Mouse (Mus musculus): ENCODE measurements at regions not wholly inside any gene's neighbourhood (a gene's known extent, or its start where the extent isn't known, plus 50 kb on each side); places are given as distances from the start of the nearest gene placed in this dataset.

- no peaks in the 10 kb centered on the region for H3K9me3 ChIP-seq
- ATAC-seq (ENCODE audit: low FRiP score, low read depth) = no peak
These were observed 157.7 kb downstream of the Zfp619 start for GRCm38 (mm10) chr7:39675124-39675846.

GRCm38 (mm10) chr7:39675847-39676238, 158.3 kb downstream of the Zfp619 start:
- H3K27ac ChIP-seq (replicated peaks) = no peak overlapping the region
- H3K9me3 ChIP-seq = no peaks in the 10 kb centered on the region
- H3K36me3 ChIP-seq = no peaks in the 10 kb centered on the region
- no peak overlapping the region for H3K4me2 ChIP-seq (replicated peaks)
- no peaks in the 10 kb centered on the region for H3K27me3 ChIP-seq
- H3K9ac ChIP-seq (replicated peaks) = no peak overlapping the region
- no peak overlapping the region for H3K4me3 ChIP-seq
- ATAC-seq (ENCODE audit: low FRiP score, low read depth) = no peak
- 81% methylated on average over 1 of the region's 1 CpGs for WGBS
- H3K4me1 ChIP-seq = no peaks in the 10 kb centered on the region

More at GRCm38 (mm10) chr7:39675124-39675846, 157.7 kb downstream of the Zfp619 start:
- no peak overlapping the region for H3K9ac ChIP-seq (replicated peaks)
- 83% methylated on average over 8 of the region's 8 CpGs for WGBS
- no peak overlapping the region for H3K4me3 ChIP-seq
- H3K36me3 ChIP-seq = no peaks in the 10 kb centered on the region
- no peaks in the 10 kb centered on the region for H3K4me1 ChIP-seq
- no peaks in the 10 kb centered on the region for H3K27me3 ChIP-seq
- no peak overlapping the region for H3K27ac ChIP-seq (replicated peaks)
- H3K4me2 ChIP-seq (replicated peaks) = no peak overlapping the region

- no peaks in the 10 kb centered on the region for H3K36me3 ChIP-seq
- no peak overlapping the region for H3K9ac ChIP-seq (replicated peaks)
- no peaks in the 10 kb centered on the region for H3K9me3 ChIP-seq
- no peaks in the 10 kb centered on the region for H3K27me3 ChIP-seq
- no peak overlapping the region for H3K27ac ChIP-seq (replicated peaks)
- no peak overlapping the region for H3K4me3 ChIP-seq
- H3K4me2 ChIP-seq (replicated peaks) = no peak overlapping the region
- WGBS = 52% methylated on average over 2 of the region's 2 CpGs
- ATAC-seq (ENCODE audit: low FRiP score, low read depth) = no peak
- no peaks in the 10 kb centered on the region for H3K4me1 ChIP-seq
These were observed 162.8 kb downstream of the Zfp619 start for GRCm38 (mm10) chr7:39680411-39680810.

GRCm38 (mm10) chr7:39696589-39696988, 179.0 kb downstream of the Zfp619 start:
- Histone ChIP-seq H3K9ac (replicated peaks) (no peak overlapping the region), H3K9me3 (no peaks in the 10 kb centered on the region), H3K4me1 (no peaks in the 10 kb centered on the region), H3K27ac (replicated peaks) (no peak overlapping the region), H3K27me3 (no peaks in the 10 kb centered on the region), H3K4me2 (replicated peaks) (no peak overlapping the region), H3K4me3 (no peak overlapping the region), H3K36me3 (no peaks in the 10 kb centered on the region)
- 87% methylated on average over 2 of the region's 2 CpGs for WGBS
- no peak for ATAC-seq (ENCODE audit: low FRiP score, low read depth)

GRCm38 (mm10) chr7:39701506-39701905, 183.9 kb downstream of the Zfp619 start:
- H3K4me3 ChIP-seq = no peak overlapping the region
- H3K9ac ChIP-seq (replicated peaks) = no peak overlapping the region
- WGBS = 79% methylated on average over 2 of the region's 2 CpGs
- peaks cover 10% of the 10 kb centered on the region for H3K4me1 ChIP-seq
- no peak for ATAC-seq (ENCODE audit: low FRiP score, low read depth)
- H3K27ac ChIP-seq (replicated peaks) = no peak overlapping the region
- no peaks in the 10 kb centered on the region for H3K27me3 ChIP-seq
- H3K36me3 ChIP-seq = no peaks in the 10 kb centered on the region
- no peak overlapping the region for H3K4me2 ChIP-seq (replicated peaks)
- no peaks in the 10 kb centered on the region for H3K9me3 ChIP-seq

GRCm38 (mm10) chr7:39705118-39706095, 187.8 kb downstream of the Zfp619 start:
- H3K9ac ChIP-seq (replicated peaks) = 0 out of 2 replicates have a peak overlapping the region, but pooled peaks have one; percentile 11
- ATAC-seq (ENCODE audit: low FRiP score, low read depth) = peak; percentile 82

GRCm38 (mm10) chr7:39706606-39707005, 189.0 kb downstream of the Zfp619 start:
- ATAC-seq (ENCODE audit: low FRiP score, low read depth) = no peak
- no peaks in the 10 kb centered on the region for H3K27me3 ChIP-seq
- H3K9me3 ChIP-seq = no peaks in the 10 kb centered on the region
- no peak overlapping the region for H3K4me3 ChIP-seq
- H3K4me1 ChIP-seq = peaks cover 10% of the 10 kb centered on the region
- WGBS = 65% methylated on average over 2 of the region's 2 CpGs
- no peak overlapping the region for H3K4me2 ChIP-seq (replicated peaks)
- H3K36me3 ChIP-seq = no peaks in the 10 kb centered on the region
- no peak overlapping the region for H3K9ac ChIP-seq (replicated peaks)
- peak overlapping the region; percentile 68; the same call in 1 of the 2 replicates for H3K27ac ChIP-seq (replicated peaks)

More at GRCm38 (mm10) chr7:39705118-39706095, 187.8 kb downstream of the Zfp619 start:
- Histone ChIP-seq H3K27me3 (no peaks in the 10 kb centered on the region), H3K4me3 (no peak overlapping the region), H3K36me3 (no peaks in the 10 kb centered on the region), H3K27ac (replicated peaks) (peak overlapping the region; percentile 68), H3K4me2 (replicated peaks) (peak overlapping the region; percentile 29), H3K9me3 (no peaks in the 10 kb centered on the region), H3K4me1 (peaks cover 10% of the 10 kb centered on the region)
- WGBS = 15% methylated on average over 5 of the region's 5 CpGs

- Histone ChIP-seq H3K4me3 (no peak overlapping the region), H3K4me2 (replicated peaks) (peak overlapping the region; percentile 27), H3K36me3 (no peaks in the 10 kb centered on the region), H3K4me1 (no peaks in the 10 kb centered on the region), H3K27ac (replicated peaks) (no peak overlapping the region), H3K9ac (replicated peaks) (no peak overlapping the region), H3K27me3 (0 out of 2 replicates have a peak, but pooled peaks cover 4% of the 10 kb centered on the region), H3K9me3 (no peaks in the 10 kb centered on the region)
- peak; percentile 73 for ATAC-seq (ENCODE audit: low FRiP score, low read depth)
- WGBS = 18% methylated on average over 11 of the region's 11 CpGs
These were observed 199.0 kb downstream of the Zfp619 start for GRCm38 (mm10) chr7:39716340-39717150.

GRCm38 (mm10) chr7:39727935-39728557, 210.5 kb downstream of the Zfp619 start:
- H3K4me1 ChIP-seq = 0 out of 2 replicates have a peak, but pooled peaks cover 8% of the 10 kb centered on the region
- peaks cover 13% of the 10 kb centered on the region; the same call in 1 of the 2 replicates for H3K27me3 ChIP-seq
- 18% methylated on average over 12 of the region's 12 CpGs for WGBS
- H3K27ac ChIP-seq (replicated peaks) = no peak overlapping the region
- H3K4me3 ChIP-seq = no peak overlapping the region
- H3K9ac ChIP-seq (replicated peaks) = no peak overlapping the region
- no peaks in the 10 kb centered on the region for H3K36me3 ChIP-seq
- no peak overlapping the region for H3K4me2 ChIP-seq (replicated peaks)
- ATAC-seq (ENCODE audit: low FRiP score, low read depth) = no peak; the same call in 1 of the 2 replicates
- no peaks in the 10 kb centered on the region for H3K9me3 ChIP-seq

- no peak; the same call in 1 of the 2 replicates for ATAC-seq (ENCODE audit: low FRiP score, low read depth)
These were observed 211.4 kb downstream of the Zfp619 start for GRCm38 (mm10) chr7:39728930-39729329.

GRCm38 (mm10) chr7:39729723-39730122, 212.2 kb downstream of the Zfp619 start:
- WGBS = 34% methylated on average over 3 of the region's 3 CpGs
- no peak overlapping the region for H3K4me2 ChIP-seq (replicated peaks)
- H3K36me3 ChIP-seq = no peaks in the 10 kb centered on the region
- H3K9me3 ChIP-seq = no peaks in the 10 kb centered on the region
- no peak for ATAC-seq (ENCODE audit: low FRiP score, low read depth)
- no peak overlapping the region for H3K27ac ChIP-seq (replicated peaks)
- H3K9ac ChIP-seq (replicated peaks) = no peak overlapping the region
- 0 out of 2 replicates have a peak, but pooled peaks cover 8% of the 10 kb centered on the region for H3K4me1 ChIP-seq
- no peak overlapping the region for H3K4me3 ChIP-seq
- peaks cover 13% of the 10 kb centered on the region; the same call in 1 of the 2 replicates for H3K27me3 ChIP-seq

More at GRCm38 (mm10) chr7:39728930-39729329, 211.4 kb downstream of the Zfp619 start:
- H3K4me2 ChIP-seq (replicated peaks) = no peak overlapping the region
- WGBS = 72% methylated on average over 7 of the region's 7 CpGs
- H3K27ac ChIP-seq (replicated peaks) = no peak overlapping the region
- H3K9me3 ChIP-seq = no peaks in the 10 kb centered on the region
- H3K4me1 ChIP-seq = 0 out of 2 replicates have a peak, but pooled peaks cover 8% of the 10 kb centered on the region
- H3K36me3 ChIP-seq = no peaks in the 10 kb centered on the region
- H3K4me3 ChIP-seq = no peak overlapping the region
- H3K27me3 ChIP-seq = peaks cover 13% of the 10 kb centered on the region; the same call in 1 of the 2 replicates
- no peak overlapping the region for H3K9ac ChIP-seq (replicated peaks)

Measured in midbrain, embryonic 12.5 days (tissue).